Mouse (Mus musculus) intestine, embryonic 15.5 days (tissue): ENCODE data around the gene Ascc3. TPM values are rescaled to one million over a fixed set of nuclear protein-coding genes. Genes with fewer than 3 reads are reported as not detected.

ENCODE experiments used
- ATAC-seq: fragments of 200-750 bp; cut with Nextera tagmentation; 2 replicates; pipeline ENCODE4 v1.8.0; 2017; ENCODE audit warnings: moderate TSS enrichment, moderate library complexity
- H3K27ac ChIP-seq: fragments of 300-500 bp; sonication (generic); 2 replicates; pipeline ENCODE4 v1.5.1; 2015; ENCODE audit warnings: mild to moderate bottlenecking, inconsistent platforms
- H3K27me3 ChIP-seq: fragments of 300-500 bp; sonication (generic); replicated peaks from 2 replicates; pipeline ENCODE4 v1.6.1; 2015; ENCODE audit warnings: inconsistent platforms
- H3K36me3 ChIP-seq: fragments of 300-500 bp; sonication (generic); 2 replicates; pipeline ENCODE4 v1.6.1; 2015; ENCODE audit warnings: inconsistent platforms
- H3K4me1 ChIP-seq: fragments of 300-500 bp; sonication (generic); replicated peaks from 2 replicates; pipeline ENCODE4 v1.6.1; 2015; ENCODE audit warnings: inconsistent platforms
- H3K4me2 ChIP-seq: fragments of 300-500 bp; sonication (generic); replicated peaks from 2 replicates; pipeline ENCODE4 v1.6.1; 2015; ENCODE audit warnings: mild to moderate bottlenecking, inconsistent platforms
- H3K4me3 ChIP-seq: fragments of 300-500 bp; sonication (generic); replicated peaks from 2 replicates; pipeline ENCODE4 v1.5.1; 2015; ENCODE audit warnings: inconsistent platforms
- H3K9ac ChIP-seq: fragments of 300-500 bp; sonication (generic); 2 replicates; pipeline ENCODE4 v1.6.1; 2015; ENCODE audit warnings: inconsistent platforms
- H3K9me3 ChIP-seq: fragments of 300-500 bp; sonication (generic); 2 replicates; pipeline ENCODE4 v1.6.1; 2016; ENCODE audit warnings: inconsistent platforms
- WGBS: fragments of 180-500 bp; shearing (Covaris S2); methylation state at CpG from one replicate; pipeline ENCODE4 v1.1.7; 2015; 5-methylcytosine and 5-hydroxymethylcytosine counted together
- polyA plus RNA-seq: library from polyadenylated mRNA; unstranded; fragments of >200 nt; fragmentation: Nextera tagmentation; extraction: Ambion mirVana; gene quantifications from 2 replicates; pipeline ENCODE4 v1.2.1, GENCODE M21; 2015

Gene Ascc3
- polyA plus RNA-seq, 1 experiment from 2014 or later: 23.1 TPM

DNA sequence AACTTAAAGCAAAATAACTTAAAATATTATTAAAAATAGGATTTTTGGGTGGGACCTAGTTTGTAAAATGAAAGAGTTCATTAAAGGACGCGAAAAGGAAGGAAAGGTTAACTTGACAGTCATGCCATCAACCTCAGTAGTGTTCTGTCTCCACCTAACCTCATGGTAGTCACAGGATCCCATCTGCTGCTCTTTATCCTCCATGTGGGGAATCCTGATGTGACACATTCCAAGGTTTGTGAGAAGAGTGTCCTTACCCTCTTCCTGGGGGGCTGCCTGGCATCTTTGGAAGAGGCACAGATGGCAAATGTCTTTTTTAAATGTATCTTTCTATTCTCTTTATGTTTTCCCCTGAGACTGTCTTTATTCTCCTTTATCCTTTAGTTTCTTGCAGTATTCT, 181.4 kb downstream of the Ascc3 start:
- H3K4me3 ChIP-seq: no peak overlapping the region
- H3K4me1 ChIP-seq: no peaks in the 10 kb centered on the region
- no peaks in the 10 kb centered on the region for H3K27me3 ChIP-seq
- H3K27ac ChIP-seq: no peak overlapping the region
- H3K4me2 ChIP-seq: no peak overlapping the region
- H3K36me3 ChIP-seq: no peaks in the 10 kb centered on the region
- H3K9ac ChIP-seq: no peak overlapping the region
- no peak for ATAC-seq
- no peaks in the 10 kb centered on the region for H3K9me3 ChIP-seq
- 87% methylated on average over 2 of the region's 2 CpGs for WGBS

DNA sequence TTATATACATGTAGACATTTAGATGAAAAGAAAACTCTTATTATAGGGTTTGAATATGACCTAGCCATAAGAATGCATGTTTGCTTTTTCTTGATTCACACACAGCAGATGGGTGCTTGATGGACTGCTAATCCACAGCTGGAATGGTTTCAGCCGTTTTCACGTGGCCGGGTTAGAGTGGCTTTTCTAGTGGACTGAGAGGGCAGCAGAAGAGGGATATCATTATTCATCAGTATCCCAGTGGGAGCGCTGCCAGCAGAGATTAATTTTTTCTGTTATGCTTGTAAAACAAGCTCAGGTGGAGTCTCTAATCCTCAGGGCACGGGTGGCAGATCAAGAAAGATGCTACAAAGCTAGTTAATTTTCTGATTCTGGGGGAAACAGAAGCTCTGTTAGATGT, 200.4 kb downstream of the Ascc3 start:
- Histone ChIP-seq H3K4me3 (no peak overlapping the region), H3K9ac (no peak overlapping the region), H3K9me3 (no peaks in the 10 kb centered on the region), H3K4me1 (no peaks in the 10 kb centered on the region), H3K36me3 (no peaks in the 10 kb centered on the region), H3K4me2 (no peak overlapping the region), H3K27me3 (no peaks in the 10 kb centered on the region), H3K27ac (no peak overlapping the region)
- whole genome bisulfite sequencing: 58% methylated on average over 5 of the region's 5 CpGs
- no peak for ATAC-seq

DNA sequence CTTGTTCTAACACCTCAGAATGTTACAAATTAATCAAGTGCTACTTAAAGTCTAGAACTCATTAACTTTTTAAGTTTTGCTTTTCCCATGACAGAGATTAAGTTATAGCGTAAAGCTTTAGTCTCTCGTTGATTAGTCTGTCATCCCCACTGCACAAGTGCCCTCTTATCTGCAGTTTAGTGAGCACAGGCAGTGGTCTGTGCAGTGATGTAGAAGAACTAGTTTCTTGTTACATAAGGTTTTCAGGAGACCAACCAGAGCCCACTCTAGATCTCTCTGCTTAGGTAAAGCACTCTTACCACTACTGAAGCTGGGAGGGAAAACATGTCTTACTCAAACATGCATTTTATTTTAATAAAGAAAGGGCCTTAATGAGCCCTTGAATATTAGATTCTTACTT, 209.1 kb downstream of the Ascc3 start:
- H3K4me2 ChIP-seq: no peak overlapping the region
- no peaks in the 10 kb centered on the region for H3K9me3 ChIP-seq
- 53% methylated on average over 2 of the region's 2 CpGs for WGBS
- H3K27me3 ChIP-seq: no peaks in the 10 kb centered on the region
- H3K9ac ChIP-seq: no peak overlapping the region
- no peak overlapping the region for H3K4me3 ChIP-seq
- H3K4me1 ChIP-seq: no peaks in the 10 kb centered on the region
- H3K27ac ChIP-seq: no peak overlapping the region
- H3K36me3 ChIP-seq: no peaks in the 10 kb centered on the region
- no peak for ATAC-seq

DNA sequence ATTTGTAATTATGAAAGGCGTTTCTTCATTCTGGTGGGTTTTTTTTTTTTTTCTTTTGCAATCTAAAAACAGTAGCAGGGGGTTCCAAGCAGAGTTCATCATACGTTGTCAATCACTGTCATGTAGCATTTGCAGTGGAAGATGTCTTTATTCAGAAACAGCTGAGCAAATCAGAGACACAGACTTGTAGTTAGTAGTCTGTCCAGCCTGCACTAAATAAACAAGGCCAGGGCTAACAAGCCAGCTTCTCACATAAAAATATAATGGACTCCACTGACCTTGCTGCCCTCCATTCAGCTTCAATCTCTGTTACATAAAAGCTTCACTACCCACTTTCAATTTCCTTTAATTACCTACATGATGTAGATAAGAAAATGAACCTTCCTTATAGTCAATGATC, 209.9 kb downstream of the Ascc3 start:
- Histone ChIP-seq H3K36me3 (no peaks in the 10 kb centered on the region), H3K4me3 (no peak overlapping the region), H3K27me3 (no peaks in the 10 kb centered on the region), H3K9ac (no peak overlapping the region), H3K4me1 (no peaks in the 10 kb centered on the region), H3K9me3 (no peaks in the 10 kb centered on the region), H3K27ac (no peak overlapping the region), H3K4me2 (no peak overlapping the region)
- ATAC-seq: no peak
- WGBS: 77% methylated on average over 2 of the region's 2 CpGs

DNA sequence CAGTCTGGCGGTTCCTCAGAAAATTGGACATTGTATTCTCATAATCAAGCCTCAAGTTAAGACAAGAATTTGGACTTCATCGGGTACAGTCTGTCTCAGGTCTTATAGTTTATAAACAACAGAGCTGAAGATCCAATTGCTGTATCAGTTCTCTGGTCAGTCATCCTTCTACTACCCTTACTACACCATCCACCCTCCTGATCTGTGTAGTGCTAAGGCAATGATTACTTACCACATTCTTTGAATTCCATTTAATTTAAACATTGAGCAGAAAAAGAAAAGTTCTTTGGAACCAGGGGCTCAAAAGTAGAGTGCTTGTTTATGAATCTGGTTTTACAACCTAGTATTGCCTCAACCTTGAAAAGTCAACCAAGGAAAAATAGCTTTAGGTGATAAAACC, 213.7 kb downstream of the Ascc3 start:
- no peaks in the 10 kb centered on the region for H3K9me3 ChIP-seq
- no peak overlapping the region for H3K27ac ChIP-seq
- H3K27me3 ChIP-seq: no peaks in the 10 kb centered on the region
- WGBS: 57% methylated on average over 2 of the region's 2 CpGs
- ATAC-seq: no peak
- H3K4me3 ChIP-seq: no peak overlapping the region
- H3K4me1 ChIP-seq: no peaks in the 10 kb centered on the region
- no peak overlapping the region for H3K4me2 ChIP-seq
- no peaks in the 10 kb centered on the region for H3K36me3 ChIP-seq
- H3K9ac ChIP-seq: no peak overlapping the region

DNA sequence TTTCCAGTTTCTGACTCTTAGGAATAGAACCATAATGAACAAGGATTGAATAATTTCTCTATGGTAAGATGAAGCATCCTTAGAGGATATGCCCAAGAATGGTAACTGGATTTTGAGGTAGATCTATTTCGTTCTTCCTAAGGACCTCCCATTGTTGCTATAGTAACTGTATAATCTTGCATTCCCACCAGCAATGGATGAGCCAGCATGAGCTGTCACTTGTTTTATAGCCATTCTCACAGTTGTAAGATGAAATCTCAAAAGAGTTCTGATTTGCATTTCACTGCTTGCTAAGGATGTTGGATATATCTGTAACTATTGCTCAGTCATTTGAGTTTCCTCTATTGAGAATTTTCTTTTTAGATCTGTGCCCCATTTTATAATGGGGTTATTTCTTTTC, 229.9 kb downstream of the Ascc3 start:
- H3K27ac ChIP-seq: no peak overlapping the region
- no peak overlapping the region for H3K4me2 ChIP-seq
- no peak overlapping the region for H3K9ac ChIP-seq
- ATAC-seq: no peak
- no peaks in the 10 kb centered on the region for H3K27me3 ChIP-seq
- no peak overlapping the region for H3K4me3 ChIP-seq
- 98% methylated on average over 1 of the region's 1 CpGs for WGBS
- H3K4me1 ChIP-seq: no peaks in the 10 kb centered on the region
- H3K9me3 ChIP-seq: no peaks in the 10 kb centered on the region
- H3K36me3 ChIP-seq: no peaks in the 10 kb centered on the region

DNA sequence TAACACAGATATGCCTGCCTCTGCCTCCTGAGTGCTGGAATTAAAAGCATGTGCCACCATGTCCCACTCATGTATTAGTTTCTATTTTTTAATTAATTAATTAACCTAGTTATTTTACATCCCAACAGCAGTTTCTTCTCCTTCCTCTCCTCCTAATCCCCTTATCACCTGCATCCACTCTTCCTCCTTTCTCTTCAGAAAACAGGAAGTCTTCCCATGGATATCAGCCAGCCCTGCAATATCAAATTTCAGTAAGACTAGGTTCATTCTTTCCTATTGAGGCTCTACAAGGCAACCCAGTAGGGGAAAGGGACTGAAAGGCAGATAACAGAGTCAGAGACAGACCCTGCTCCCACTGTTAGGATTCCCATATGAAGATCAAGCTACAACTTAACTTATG, 234.4 kb downstream of the Ascc3 start:
- H3K9ac ChIP-seq: no peak overlapping the region
- no peaks in the 10 kb centered on the region for H3K4me1 ChIP-seq
- no peaks in the 10 kb centered on the region for H3K27me3 ChIP-seq
- H3K36me3 ChIP-seq: no peaks in the 10 kb centered on the region
- H3K4me2 ChIP-seq: no peak overlapping the region
- H3K4me3 ChIP-seq: no peak overlapping the region
- no peak for ATAC-seq
- H3K27ac ChIP-seq: no peak overlapping the region
- no peaks in the 10 kb centered on the region for H3K9me3 ChIP-seq

DNA sequence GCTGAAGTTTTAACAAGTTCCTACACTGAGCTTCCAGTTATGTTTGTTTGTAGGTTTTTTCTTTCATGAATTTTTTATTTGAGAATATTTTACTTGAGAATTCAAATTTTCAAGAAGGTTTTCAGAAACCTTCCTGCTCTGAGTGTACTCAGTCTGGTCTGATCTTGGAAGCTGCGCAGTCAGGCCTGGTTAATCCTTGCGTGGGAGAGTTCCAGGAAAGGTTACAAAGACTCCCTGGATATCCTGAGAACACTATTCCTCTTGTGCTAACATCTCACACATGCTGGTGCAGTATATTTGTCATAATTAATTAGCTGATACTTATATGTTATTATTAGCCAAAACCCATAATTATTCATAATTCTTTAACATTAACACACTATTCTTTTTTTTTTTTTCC, 242.1 kb downstream of the Ascc3 start:
- no peak overlapping the region for H3K9ac ChIP-seq
- H3K36me3 ChIP-seq: no peaks in the 10 kb centered on the region
- H3K4me3 ChIP-seq: no peak overlapping the region
- no peak overlapping the region for H3K4me2 ChIP-seq
- H3K9me3 ChIP-seq: no peaks in the 10 kb centered on the region
- WGBS: 81% methylated on average over 2 of the region's 2 CpGs
- H3K27me3 ChIP-seq: no peaks in the 10 kb centered on the region
- no peak for ATAC-seq
- H3K27ac ChIP-seq: no peak overlapping the region
- H3K4me1 ChIP-seq: no peaks in the 10 kb centered on the region

DNA sequence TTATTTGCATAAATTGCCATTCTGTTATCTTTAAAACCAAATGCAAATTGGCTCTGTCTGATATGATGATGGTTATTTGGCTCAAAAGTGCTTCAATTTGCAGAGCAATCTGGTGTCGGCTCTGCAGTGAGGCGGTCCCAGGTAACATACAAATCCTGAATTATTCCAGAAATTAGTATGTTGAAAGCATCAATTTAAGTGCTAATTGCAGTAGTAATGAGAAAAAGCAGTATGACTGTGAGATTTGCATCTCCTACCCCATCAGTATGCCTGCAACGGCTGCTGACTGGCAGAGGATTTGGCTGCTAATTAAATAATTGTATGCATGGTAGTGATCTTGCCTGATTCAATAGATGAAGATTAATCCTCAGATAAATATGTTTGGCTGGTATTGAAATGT, 250.9 kb downstream of the Ascc3 start:
- Histone ChIP-seq H3K4me1 (no peaks in the 10 kb centered on the region), H3K27ac (no peak overlapping the region), H3K9me3 (no peaks in the 10 kb centered on the region), H3K4me2 (no peak overlapping the region), H3K36me3 (no peaks in the 10 kb centered on the region), H3K9ac (no peak overlapping the region), H3K4me3 (no peak overlapping the region), H3K27me3 (no peaks in the 10 kb centered on the region)
- 91% methylated on average over 3 of the region's 3 CpGs for WGBS
- no peak for ATAC-seq

DNA sequence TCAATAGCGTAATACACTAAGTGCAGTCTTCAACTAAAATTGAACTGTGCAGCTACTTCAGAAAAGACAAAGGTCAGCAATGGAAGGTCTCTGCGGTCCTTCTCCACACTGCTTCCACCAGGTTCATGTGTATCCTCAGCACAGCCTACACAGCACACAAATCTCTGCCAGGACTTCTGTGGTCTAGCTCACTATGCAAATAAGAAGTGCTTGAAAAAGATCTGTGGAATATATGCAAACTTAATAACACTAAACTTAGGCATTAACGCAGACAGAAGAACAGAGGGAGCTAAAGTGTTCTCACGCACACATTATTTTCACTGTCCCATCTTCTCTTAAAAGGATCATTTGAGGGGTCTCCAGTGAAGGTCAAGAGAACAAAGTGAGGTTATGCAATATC, 275.7 kb downstream of the Ascc3 start:
- H3K36me3 ChIP-seq: no peaks in the 10 kb centered on the region
- H3K9me3 ChIP-seq: no peaks in the 10 kb centered on the region
- no peak for ATAC-seq
- no peaks in the 10 kb centered on the region for H3K4me1 ChIP-seq
- no peaks in the 10 kb centered on the region for H3K27me3 ChIP-seq
- no peak overlapping the region for H3K4me2 ChIP-seq
- H3K9ac ChIP-seq: no peak overlapping the region
- H3K4me3 ChIP-seq: no peak overlapping the region
- H3K27ac ChIP-seq: no peak overlapping the region
- 61% methylated on average over 4 of the region's 4 CpGs for WGBS

DNA sequence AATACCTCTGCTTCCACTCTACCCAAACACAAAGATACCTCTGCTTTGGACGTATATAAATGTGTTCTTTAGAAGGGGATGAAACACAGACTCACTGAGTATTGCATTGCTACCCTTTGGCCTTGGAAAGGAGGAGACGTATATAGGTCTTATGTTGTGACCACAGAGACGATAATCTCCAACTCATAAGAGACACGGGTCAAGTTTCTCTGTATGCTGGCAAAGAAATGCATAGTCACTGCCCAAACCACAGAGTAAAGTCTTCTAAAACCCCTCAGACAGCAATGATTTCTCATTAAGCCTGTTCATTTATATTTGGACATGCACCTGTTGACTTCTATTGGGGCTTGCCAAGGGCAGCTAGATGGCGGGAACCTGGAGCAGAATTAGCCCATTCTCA, 284.5 kb downstream of the Ascc3 start:
- H3K9ac ChIP-seq: no peak overlapping the region
- no peak overlapping the region for H3K27ac ChIP-seq
- ATAC-seq: no peak
- H3K4me1 ChIP-seq: no peaks in the 10 kb centered on the region
- no peak overlapping the region for H3K4me2 ChIP-seq
- H3K36me3 ChIP-seq: no peaks in the 10 kb centered on the region
- H3K27me3 ChIP-seq: no peaks in the 10 kb centered on the region
- WGBS: 78% methylated on average over 5 of the region's 5 CpGs
- H3K9me3 ChIP-seq: no peaks in the 10 kb centered on the region
- H3K4me3 ChIP-seq: no peak overlapping the region

DNA sequence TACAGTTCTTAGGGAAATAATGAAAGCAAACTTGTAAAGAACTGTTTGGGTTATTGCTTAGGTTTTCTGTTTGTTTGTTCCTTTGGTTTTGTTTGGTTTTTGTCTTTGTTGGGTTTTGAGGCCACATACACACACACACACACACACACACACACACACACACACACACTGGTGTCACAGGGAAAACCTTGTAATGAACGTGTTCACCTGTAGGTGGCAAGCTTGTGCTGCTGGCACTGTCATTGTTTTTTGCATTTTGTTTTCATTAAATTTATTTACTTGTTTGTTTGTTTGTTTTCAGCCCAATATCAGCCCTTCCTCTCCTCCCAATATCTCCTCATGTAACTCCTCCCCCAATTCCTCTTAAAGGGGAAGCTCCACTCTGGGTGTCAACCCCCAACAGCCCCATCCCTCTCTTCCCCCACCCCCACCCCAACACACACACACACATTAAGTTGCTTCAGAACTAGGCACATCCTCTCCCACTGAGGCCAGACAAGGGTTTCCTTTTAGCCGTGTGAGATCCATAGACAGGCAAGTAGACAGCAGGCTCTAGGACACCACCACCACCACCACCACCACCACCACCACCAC, 289.1 kb downstream of the Ascc3 start:
- Histone ChIP-seq H3K9me3 (no peaks in the 10 kb centered on the region), H3K27ac (no peak overlapping the region), H3K27me3 (0 out of 2 replicates have a peak, but pooled peaks cover 5% of the 10 kb centered on the region), H3K36me3 (no peaks in the 10 kb centered on the region), H3K4me2 (no peak overlapping the region), H3K4me1 (no peaks in the 10 kb centered on the region), H3K4me3 (no peak overlapping the region), H3K9ac (no peak overlapping the region)
- 48% methylated on average over 2 of the region's 2 CpGs for WGBS
- no peak for ATAC-seq

DNA sequence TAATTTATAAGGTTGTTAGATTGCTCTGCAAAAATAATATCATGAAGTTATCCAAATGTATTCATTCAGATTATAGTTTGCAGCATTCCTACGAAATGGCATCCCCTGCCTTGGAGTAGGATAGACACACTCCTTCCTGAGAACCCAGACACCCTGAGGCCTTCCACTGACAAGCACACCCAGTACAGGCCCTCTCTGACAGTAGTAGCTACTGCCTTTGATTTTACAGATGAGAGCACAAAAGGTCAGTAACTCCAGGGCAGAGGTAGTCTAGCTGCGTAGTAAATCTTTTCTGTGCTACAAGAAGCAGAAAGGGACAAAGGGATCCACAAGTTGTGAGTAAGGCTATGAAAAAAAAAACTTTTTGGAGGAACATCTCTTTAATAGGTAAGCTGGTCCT, 289.9 kb downstream of the Ascc3 start:
- Histone ChIP-seq H3K4me3 (no peak overlapping the region), H3K9ac (no peak overlapping the region), H3K27ac (no peak overlapping the region), H3K9me3 (no peaks in the 10 kb centered on the region), H3K4me1 (no peaks in the 10 kb centered on the region), H3K36me3 (no peaks in the 10 kb centered on the region), H3K4me2 (no peak overlapping the region), H3K27me3 (0 out of 2 replicates have a peak, but pooled peaks cover 5% of the 10 kb centered on the region)
- 87% methylated on average over 2 of the region's 2 CpGs for WGBS
- no peak for ATAC-seq
